Mouse (Mus musculus) kidney, postnatal 0 days (tissue): Measurements from ENCODE around the gene Pou2f1. TPM values are rescaled to one million over a fixed set of nuclear protein-coding genes. Genes with fewer than 3 reads are reported as not detected.
"Not testable (repeated sequence)": the region's sequence is repeated elsewhere in the genome, so short reads cannot be mapped to it uniquely, and the experiment has no call there.

ENCODE experiments used
- ATAC-seq: fragments of 200-750 bp; cut with Nextera tagmentation; replicated peaks from 2 replicates; pipeline ENCODE4 v1.8.0; 2017; ENCODE audit warnings: low read depth, moderate number of reproducible peaks, moderate TSS enrichment, moderate library complexity; ENCODE audit not compliant: low FRiP score
- DNase-seq: peaks from one replicate; pipeline ENCODE4 v3.0.0-alpha.2; 2016; ENCODE audit warnings: low spot score
- H3K27ac ChIP-seq: fragments of 300-500 bp; sonication (generic); 2 replicates; pipeline ENCODE4 v1.5.1; 2014; ENCODE audit warnings: mild to moderate bottlenecking
- H3K27me3 ChIP-seq: fragments of 300-500 bp; sonication (generic); 2 replicates; pipeline ENCODE4 v1.6.1; 2014; ENCODE audit warnings: low read length, mixed read lengths; ENCODE audit not compliant: insufficient read depth
- H3K36me3 ChIP-seq: fragments of 300-500 bp; sonication (generic); 2 replicates; pipeline ENCODE4 v1.6.1; 2014; ENCODE audit warnings: low read length, mixed read lengths; ENCODE audit not compliant: insufficient read depth
- H3K4me1 ChIP-seq: fragments of 300-500 bp; sonication (generic); replicated peaks from 2 replicates; pipeline ENCODE4 v1.6.1; 2014; ENCODE audit warnings: antibody characterized with exemption, low read length, mixed read lengths; ENCODE audit not compliant: insufficient read depth
- H3K4me2 ChIP-seq: fragments of 300-500 bp; sonication (generic); 2 replicates; pipeline ENCODE4 v1.6.1; 2014; ENCODE audit warnings: mild to moderate bottlenecking, low read length, moderate library complexity, mixed read lengths
- H3K4me3 ChIP-seq: fragments of 300-500 bp; sonication (generic); replicated peaks from 2 replicates; pipeline ENCODE4 v1.5.1; 2014; ENCODE audit warnings: low read depth, low read length
- H3K9ac ChIP-seq: fragments of 300-500 bp; sonication (generic); 2 replicates; pipeline ENCODE4 v1.6.1; 2014; ENCODE audit warnings: low read depth, low read length
- H3K9me3 ChIP-seq: fragments of 300-500 bp; sonication (generic); replicated peaks from 2 replicates; pipeline ENCODE4 v1.6.1; 2016; ENCODE audit warnings: low read length, inconsistent platforms, mixed read lengths
- CTCF ChIP-seq: IDR thresholded peaks from 2 replicates; pipeline ENCODE4 v1.5.1; 2016; ENCODE audit warnings: antibody characterized with exemption, low read depth, mild to moderate bottlenecking, moderate library complexity
- WGBS: fragments of 180-500 bp; shearing (Covaris S2); extraction: QIAGEN DNeasy Blood & Tissue Kit; methylation state at CpG from one replicate; pipeline ENCODE4 v1.1.7; 2014; 5-methylcytosine and 5-hydroxymethylcytosine counted together
- polyA plus RNA-seq: library from polyadenylated mRNA; unstranded; fragments of >200 nt; fragmentation: Nextera tagmentation; extraction: Ambion mirVana; gene quantifications from 2 replicates; pipeline ENCODE4 v1.2.1, GENCODE M21; 2015

The Pou2f1 gene
- polyA plus RNA-seq, 1 experiment from 2014 or later, result 11.6 TPM

DNA sequence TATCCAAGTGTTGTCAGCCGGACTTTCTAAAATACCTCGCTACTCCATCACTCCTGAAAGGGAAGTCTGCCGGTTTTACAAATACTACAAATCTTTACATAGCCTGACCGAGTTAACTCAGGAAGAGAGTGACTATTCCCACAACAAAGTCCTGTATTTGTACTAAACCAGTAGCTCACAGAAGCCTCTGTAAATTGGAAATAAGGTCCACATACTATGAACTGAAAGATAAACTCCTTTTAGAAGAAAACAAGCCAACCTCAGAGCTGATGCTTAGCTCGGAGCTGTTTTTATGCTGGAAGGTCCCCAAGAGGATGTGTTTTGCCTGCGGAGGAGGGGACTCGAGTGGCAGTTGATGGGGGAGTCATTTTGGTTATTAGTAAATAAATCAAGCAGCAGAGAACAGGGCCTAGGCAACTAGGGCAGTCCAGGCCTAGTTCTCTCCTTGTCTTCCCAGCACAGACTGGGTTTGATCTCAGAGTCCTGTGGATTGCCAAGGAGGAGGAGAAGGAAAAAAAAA is 1.8 kb downstream of the Pou2f1 start:
- Histone ChIP-seq H3K4me1 (peaks cover 14% of the 10 kb centered on the region), H3K27me3 (no peaks in the 10 kb centered on the region), H3K4me2 (peak overlapping the region; percentile 96), H3K27ac (peak overlapping the region; percentile 91), H3K4me3 (peak overlapping the region; percentile 99), H3K9me3 (no peaks in the 10 kb centered on the region), H3K36me3 (no peaks in the 10 kb centered on the region), H3K9ac (0 out of 2 replicates have a peak overlapping the region, but pooled peaks have one; percentile 31)
- ATAC-seq (no peak), DNase-seq (peak; percentile 72)
- no peak for TF ChIP-seq CTCF
- WGBS, result 12% methylated on average over 7 of the region's 7 CpGs

DNA sequence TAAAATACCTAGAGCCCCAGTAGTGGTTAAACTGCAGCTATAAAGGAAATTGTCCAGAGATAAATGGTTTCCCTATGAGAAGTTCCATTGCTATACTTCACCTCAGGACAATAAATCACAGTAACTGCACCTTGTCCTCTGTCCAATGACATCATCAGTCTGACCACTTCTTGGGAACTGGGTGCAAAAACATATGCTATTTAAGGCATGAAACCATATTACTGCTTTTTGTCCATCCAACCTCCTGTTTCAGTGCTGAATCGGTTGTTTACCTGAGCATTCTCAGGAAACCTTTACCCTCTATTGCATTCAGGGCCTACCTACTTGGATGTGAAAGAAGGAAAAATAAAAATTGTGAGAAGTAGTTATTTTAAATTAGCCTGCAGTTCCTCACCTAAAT is 2.8 kb downstream of the Pou2f1 start:
- Histone ChIP-seq H3K4me2 (no peak overlapping the region), H3K9ac (no peak overlapping the region), H3K4me1 (peaks cover 14% of the 10 kb centered on the region), H3K27me3 (no peaks in the 10 kb centered on the region), H3K9me3 (no peaks in the 10 kb centered on the region), H3K4me3 (no peak overlapping the region), H3K27ac (no peak overlapping the region), H3K36me3 (no peaks in the 10 kb centered on the region)
- ATAC-seq (no peak), DNase-seq (peak; percentile 36)
- WGBS, result 63% methylated on average over 1 of the region's 1 CpGs
- no peak for TF ChIP-seq CTCF

DNA sequence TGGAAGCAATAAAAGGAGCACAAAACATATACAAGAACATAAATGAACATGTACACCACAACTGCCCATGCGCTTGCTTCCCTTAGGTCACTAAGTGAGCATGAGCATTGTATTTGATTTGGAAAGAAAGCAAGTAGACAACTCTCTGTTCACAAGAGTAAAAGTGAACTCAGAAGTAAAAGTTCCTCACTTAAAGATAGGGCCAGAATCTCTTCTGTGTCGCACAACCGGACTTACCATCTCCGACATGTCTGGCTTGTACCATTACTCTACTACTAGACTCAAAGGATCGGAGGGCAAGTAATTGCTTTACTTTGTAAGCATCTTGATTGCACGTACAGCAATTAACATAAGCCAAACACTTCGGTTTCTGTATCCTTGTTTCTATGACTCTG is 6.8 kb downstream of the Pou2f1 start:
- WGBS, result 92% methylated on average over 7 of the region's 7 CpGs
- Histone ChIP-seq H3K27me3 (no peaks in the 10 kb centered on the region), H3K27ac (no peak overlapping the region), H3K9me3 (no peaks in the 10 kb centered on the region), H3K36me3 (no peaks in the 10 kb centered on the region), H3K4me2 (no peak overlapping the region), H3K4me1 (peaks cover 12% of the 10 kb centered on the region), H3K9ac (no peak overlapping the region), H3K4me3 (no peak overlapping the region)
- TF ChIP-seq CTCF, result no peak
- ATAC-seq (no peak), DNase-seq (no peak)

DNA sequence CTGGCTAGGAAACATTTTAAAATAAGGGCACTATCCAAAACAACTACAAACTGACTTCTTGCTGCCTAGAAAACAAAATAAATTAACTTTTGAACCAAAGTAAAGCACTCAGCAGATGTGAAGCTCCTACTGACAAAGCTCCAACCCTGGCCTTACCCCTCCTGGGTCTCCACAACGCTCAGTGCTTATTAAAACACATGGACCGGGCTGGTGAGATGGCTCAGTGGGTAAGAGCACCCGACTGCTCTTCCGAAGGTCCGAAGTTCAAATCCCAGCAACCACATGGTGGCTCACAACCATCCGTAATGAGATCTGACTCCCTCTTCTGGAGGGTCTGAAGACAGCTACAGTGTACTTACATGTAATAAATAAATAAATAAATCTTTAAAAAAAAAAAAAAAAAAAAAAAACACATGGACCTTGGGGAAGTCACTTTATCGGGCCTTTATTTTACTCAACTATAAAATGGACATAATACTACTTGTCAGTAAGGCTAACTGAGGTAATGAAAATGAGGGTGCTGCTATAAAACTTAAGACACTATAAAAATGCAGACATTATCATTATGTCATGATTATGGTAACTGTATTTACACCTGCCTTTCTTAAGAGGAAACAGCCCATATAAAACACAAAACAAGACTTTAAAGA is 7.3 kb downstream of the Pou2f1 start:
- not testable (repeated sequence) for H3K9ac ChIP-seq, H3K36me3 ChIP-seq, H3K4me3 ChIP-seq, DNase-seq, H3K9me3 ChIP-seq, ATAC-seq, H3K4me2 ChIP-seq, H3K27me3 ChIP-seq, H3K4me1 ChIP-seq, H3K27ac ChIP-seq
- 88% methylated on average over 6 of the region's 7 CpGs for WGBS

DNA sequence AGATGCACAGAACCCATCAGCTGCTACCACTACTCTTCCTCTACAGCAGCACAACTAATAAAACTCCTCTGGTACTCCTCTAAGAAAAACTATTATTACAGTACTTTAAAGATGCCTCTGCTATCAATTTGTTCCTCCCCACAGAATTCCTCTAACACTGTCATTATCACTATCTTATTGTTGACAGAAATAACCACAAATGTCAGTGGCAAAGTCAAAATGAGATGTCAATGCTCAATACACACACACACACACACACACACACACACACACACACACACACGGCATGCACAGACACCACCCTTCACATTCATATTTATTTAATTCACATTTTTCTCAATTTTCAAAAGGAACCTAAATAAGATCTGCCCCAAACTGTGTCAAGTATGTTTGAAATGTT is 8.2 kb downstream of the Pou2f1 start:
- 84% methylated on average over 1 of the region's 1 CpGs for WGBS
- DNase-seq, result no peak
- Histone ChIP-seq H3K4me1 (peaks cover under 1% of the 10 kb centered on the region; the same call in 1 of the 2 replicates), H3K9me3 (no peaks in the 10 kb centered on the region), H3K36me3 (no peaks in the 10 kb centered on the region), H3K27ac (no peak overlapping the region), H3K27me3 (no peaks in the 10 kb centered on the region), H3K4me2 (no peak overlapping the region), H3K9ac (no peak overlapping the region), H3K4me3 (no peak overlapping the region)
- TF ChIP-seq CTCF, result no peak
- no peak for ATAC-seq

DNA sequence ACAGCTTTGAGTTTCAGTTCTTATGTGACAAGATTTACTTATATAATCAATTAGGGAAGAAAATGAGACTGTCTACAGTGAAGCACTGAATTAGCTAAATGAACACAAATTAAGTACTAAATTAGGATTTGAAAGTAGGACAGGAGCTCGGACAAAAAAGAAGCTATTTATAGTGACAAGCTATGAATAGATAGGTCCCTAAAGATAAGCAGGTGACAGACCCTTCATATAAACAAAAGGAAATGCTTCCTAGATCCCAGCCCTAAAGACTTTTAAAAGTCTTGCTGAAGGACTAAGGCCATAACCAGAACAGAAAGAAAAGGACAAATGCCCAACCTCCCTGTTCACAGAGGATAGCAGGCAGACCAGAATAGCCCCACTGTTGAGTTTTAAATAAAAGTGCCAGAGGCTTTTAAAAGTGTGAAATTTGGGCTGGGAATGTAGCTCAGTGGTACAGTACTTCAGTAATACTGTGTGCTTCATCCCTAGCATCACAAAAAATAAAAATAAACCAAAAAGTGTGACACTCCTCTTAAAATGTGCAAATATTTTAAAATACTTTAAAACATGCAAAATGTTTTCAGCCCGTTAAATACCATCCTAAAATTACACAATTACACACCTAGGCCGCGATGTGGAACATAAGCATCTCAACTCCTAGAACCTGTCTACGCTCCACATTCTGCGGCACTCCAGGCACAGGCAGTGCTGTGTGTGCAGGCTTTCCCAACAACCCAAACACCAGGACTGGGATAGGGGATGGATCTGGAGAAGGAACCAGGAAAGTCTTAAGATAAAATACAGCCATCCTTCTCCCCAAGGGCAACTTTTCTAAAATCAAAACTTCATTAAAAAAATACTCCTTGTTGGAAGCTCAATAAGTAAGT is 9.0 kb downstream of the Pou2f1 start:
- Histone ChIP-seq H3K27me3 (no peaks in the 10 kb centered on the region), H3K4me1 (no peaks in the 10 kb centered on the region), H3K36me3 (no peaks in the 10 kb centered on the region), H3K9ac (no peak overlapping the region), H3K27ac (no peak overlapping the region), H3K4me2 (no peak overlapping the region), H3K9me3 (no peaks in the 10 kb centered on the region), H3K4me3 (no peak overlapping the region)
- ATAC-seq, result no peak
- 75% methylated on average over 6 of the region's 6 CpGs for WGBS
- no peak for DNase-seq
- TF ChIP-seq CTCF, result no peak
